In genomic region chr1:131910674-131911558, GRCm38 (mm10) we compare ENCODE assay signal across 8 mouse cellular contexts. TPM values are rescaled to one million over a fixed set of nuclear protein-coding genes. Genes with fewer than 3 reads are reported as not detected.
DNase-seq lines count a peak whose midpoint lies in the region; ATAC-seq and TF ChIP-seq lines count a peak whose summit lies in the region.

No protein-coding gene starts in this region.

- peaks cover 31% of the 10 kb centered on the region for H3K27me3 ChIP-seq in forebrain, embryonic 10.5 days (ENCODE audit: poor library complexity, severe bottlenecking)
- peaks cover 23% of the 10 kb centered on the region for H3K27me3 ChIP-seq in heart, embryonic 15.5 days
- H3K27me3 ChIP-seq in liver, embryonic 14.5 days (ENCODE audit: control insufficient read depth, insufficient read depth, low read length) = no peaks in the 10 kb centered on the region
- H3K27me3 ChIP-seq in stomach, embryonic 15.5 days (replicated peaks) = no peaks in the 10 kb centered on the region

- TF ChIP-seq CTCF in liver, embryonic 14.5 days (IDR thresholded peaks at IDR 0.05; ENCODE audit: low read depth) = no peak

- H3K4me1 ChIP-seq in forebrain, embryonic 10.5 days = peaks cover 27% of the 10 kb centered on the region
- peaks cover 17% of the 10 kb centered on the region for H3K4me1 ChIP-seq in heart, embryonic 15.5 days (replicated peaks)
- peaks cover 9 to 15% of the 10 kb centered on the region in 2 experiments for H3K4me1 ChIP-seq in liver, embryonic 14.5 days (replicated peaks; ENCODE audit: control insufficient read depth in 2 of 2, insufficient read depth in 2 of 2, low read length in 1 of 2)
- H3K4me1 ChIP-seq in stomach, embryonic 15.5 days = peaks cover 3% of the 10 kb centered on the region; the same call in 1 of the 2 replicates

- no peak for TF ChIP-seq EP300 in liver, embryonic 14.5 days (IDR thresholded peaks at IDR 0.05; ENCODE audit: low read depth)

- peak; percentile 73 to 85 for DNase-seq in CD8-positive naive resting alpha-beta T cell, adult 2 months (ENCODE audit: low read depth in 2 of 2, low spot score in 2 of 2)
- peak; percentile 74 for DNase-seq in c-Kit-negative CD71-positive TER-119-positive erythroid progenitor cells, embryonic 14.5 days (ENCODE audit: low read depth, low spot score)
- peak; percentile 77 for DNase-seq in forebrain, embryonic 10.5 days (ENCODE audit: extremely low spot score, low spot score)
- DNase-seq in kidney, postnatal 14 days = peak; percentile 90
- DNase-seq in liver, embryonic 14.5 days (ENCODE audit: low read depth in 3 of 3, low spot score in 3 of 3) = peak; percentile 68 to 72 (median 69)
- peak; percentile 84 for DNase-seq in neural tube, embryonic 10.5 days (ENCODE audit: extremely low spot score, low spot score)

- peaks cover 39% of the 10 kb centered on the region for H3K36me3 ChIP-seq in forebrain, embryonic 10.5 days (replicated peaks)
- no peaks in the 10 kb centered on the region for H3K36me3 ChIP-seq in heart, embryonic 15.5 days
- peaks cover 9% of the 10 kb centered on the region for H3K36me3 ChIP-seq in liver, embryonic 14.5 days (replicated peaks; ENCODE audit: control insufficient read depth, insufficient read depth, low read depth)
- H3K36me3 ChIP-seq in stomach, embryonic 15.5 days = no peaks in the 10 kb centered on the region

- peak overlapping the region; percentile 100 for H3K27ac ChIP-seq in forebrain, embryonic 10.5 days
- peak overlapping the region; percentile 99 for H3K27ac ChIP-seq in heart, embryonic 15.5 days
- peak overlapping the region; percentile 73 for H3K27ac ChIP-seq in liver, embryonic 14.5 days
- peak overlapping the region; percentile 99 for H3K27ac ChIP-seq in stomach, embryonic 15.5 days

- peak; percentile 73 for ATAC-seq in heart, embryonic 15.5 days (replicated peaks; ENCODE audit: insufficient number of reproducible peaks, insufficient read depth, low FRiP score, low read depth)
- peak; percentile 79 for ATAC-seq in liver, embryonic 14.5 days (ENCODE audit: insufficient read depth)
- ATAC-seq in stomach, embryonic 15.5 days (ENCODE audit: insufficient read depth, low FRiP score, low read depth) = peak; percentile 73

- peak overlapping the region; percentile 95 for H3K4me3 ChIP-seq in forebrain, embryonic 10.5 days
- peak overlapping the region; percentile 96 for H3K4me3 ChIP-seq in heart, embryonic 15.5 days
- peak overlapping the region; percentile 93 to 95 for H3K4me3 ChIP-seq in liver, embryonic 14.5 days (ENCODE audit: insufficient read depth in 1 of 2, low read depth in 2 of 2, low read length in 2 of 2)
- H3K4me3 ChIP-seq in stomach, embryonic 15.5 days (replicated peaks) = peak overlapping the region; percentile 95

- H3K4me2 ChIP-seq in heart, embryonic 15.5 days = peak overlapping the region; percentile 70
- peak overlapping the region; percentile 91 for H3K4me2 ChIP-seq in liver, embryonic 14.5 days (ENCODE audit: low read depth)
- H3K4me2 ChIP-seq in stomach, embryonic 15.5 days = peak overlapping the region; percentile 63

- H3K9ac ChIP-seq in heart, embryonic 15.5 days = peak overlapping the region; percentile 96
- peak overlapping the region; percentile 95 for H3K9ac ChIP-seq in liver, embryonic 14.5 days (replicated peaks)
- H3K9ac ChIP-seq in stomach, embryonic 15.5 days = peak overlapping the region; percentile 98

- WGBS in forebrain, embryonic 10.5 days = under 1% methylated on average over 87 of the region's 88 CpGs
- under 1% methylated on average over 75 of the region's 88 CpGs for WGBS in heart, embryonic 15.5 days
- WGBS in liver, embryonic 14.5 days (ENCODE audit: insufficient replicate concordance) = under 1% methylated on average over 88 of the region's 88 CpGs
- under 1% methylated on average over 75 of the region's 88 CpGs for whole genome bisulfite sequencing in stomach, embryonic 15.5 days

- H3K9me3 ChIP-seq in forebrain, embryonic 10.5 days = no peaks in the 10 kb centered on the region
- H3K9me3 ChIP-seq in heart, embryonic 15.5 days (replicated peaks) = no peaks in the 10 kb centered on the region
- no peaks in the 10 kb centered on the region for H3K9me3 ChIP-seq in liver, embryonic 14.5 days (ENCODE audit: control insufficient read depth, low read length)
- H3K9me3 ChIP-seq in stomach, embryonic 15.5 days = no peaks in the 10 kb centered on the region

RNA-seq across cellular contexts. Expression of gene Nucks1, which starts 0.6 kb away (rescaled TPM):
- 120 and 122 TPM in 2 replicates for polyA plus RNA-seq in forebrain, embryonic 10.5 days (2016; fragmentation: Nextera tagmentation; extraction: Ambion mirVana)
- polyA plus RNA-seq in heart, embryonic 15.5 days (2015; fragmentation: Nextera tagmentation; extraction: Ambion mirVana) = 41.6 and 42.3 TPM in 2 replicates
- 18.0 and 23.2 TPM in 2 replicates for polyA plus RNA-seq in liver, embryonic 14.5 days (2012; rRNA removed)
- 20.2 and 21.3 TPM in 2 replicates for polyA plus RNA-seq in liver, embryonic 14.5 days (2014; fragmentation: Nextera tagmentation; extraction: Ambion mirVana)
- polyA plus RNA-seq in stomach, embryonic 15.5 days (2015; fragmentation: Nextera tagmentation; extraction: Ambion mirVana) = 65.0 and 71.6 TPM in 2 replicates

RNA-seq across cellular contexts. Expression of gene Rab29, which starts 43.9 kb away (rescaled TPM):
- polyA plus RNA-seq in forebrain, embryonic 10.5 days (2016; fragmentation: Nextera tagmentation; extraction: Ambion mirVana) = 9.2 and 10.4 TPM in 2 replicates
- 17.3 and 19.3 TPM in 2 replicates for polyA plus RNA-seq in heart, embryonic 15.5 days (2015; fragmentation: Nextera tagmentation; extraction: Ambion mirVana)
- 7.3 and 8.3 TPM in 2 replicates for polyA plus RNA-seq in liver, embryonic 14.5 days (2012; rRNA removed)
- 10.7 and 11.7 TPM in 2 replicates for polyA plus RNA-seq in liver, embryonic 14.5 days (2014; fragmentation: Nextera tagmentation; extraction: Ambion mirVana)
- 25.0 and 26.5 TPM in 2 replicates for polyA plus RNA-seq in stomach, embryonic 15.5 days (2015; fragmentation: Nextera tagmentation; extraction: Ambion mirVana)

RNA-seq across cellular contexts. Expression of gene Slc45a3, which starts 51.9 kb away (rescaled TPM):
- 9.0 and 9.3 TPM in 2 replicates for polyA plus RNA-seq in forebrain, embryonic 10.5 days (2016; fragmentation: Nextera tagmentation; extraction: Ambion mirVana)
- 4.0 and 6.0 TPM in 2 replicates for polyA plus RNA-seq in heart, embryonic 15.5 days (2015; fragmentation: Nextera tagmentation; extraction: Ambion mirVana)
- 1.9 and 2.4 TPM in 2 replicates for polyA plus RNA-seq in liver, embryonic 14.5 days (2012; rRNA removed)
- polyA plus RNA-seq in liver, embryonic 14.5 days (2014; fragmentation: Nextera tagmentation; extraction: Ambion mirVana) = 1.8 and 2.5 TPM in 2 replicates
- polyA plus RNA-seq in stomach, embryonic 15.5 days (2015; fragmentation: Nextera tagmentation; extraction: Ambion mirVana) = 5.5 and 6.0 TPM in 2 replicates

Comparison
In these comparisons a context has a peak if more than half of its experiments do, and no peak if none do; other contexts are left out.
1. Peak in every context shown above with its lines: DNase-seq, ATAC-seq, H3K4me3 ChIP-seq and H3K27ac ChIP-seq.